Mouse (Mus musculus): ENCODE measurements at regions not wholly inside any gene's neighbourhood (a gene's known extent, or its start where the extent isn't known, plus 50 kb on each side); places are given as distances from the start of the nearest gene placed in this dataset.
A peak's percentile ranks its signal among the peaks of the same experiment; 100 is the strongest.

- peak; percentile 1 for DNase-seq (ENCODE audit: low read depth, low spot score)
Observed at GRCm38 (mm10) chrX:143996716-143997115, 63.6 kb upstream of the Dcx start.
